Comparison of ENCODE assay signal across 37 mouse cellular contexts in the genomic region with DNA sequence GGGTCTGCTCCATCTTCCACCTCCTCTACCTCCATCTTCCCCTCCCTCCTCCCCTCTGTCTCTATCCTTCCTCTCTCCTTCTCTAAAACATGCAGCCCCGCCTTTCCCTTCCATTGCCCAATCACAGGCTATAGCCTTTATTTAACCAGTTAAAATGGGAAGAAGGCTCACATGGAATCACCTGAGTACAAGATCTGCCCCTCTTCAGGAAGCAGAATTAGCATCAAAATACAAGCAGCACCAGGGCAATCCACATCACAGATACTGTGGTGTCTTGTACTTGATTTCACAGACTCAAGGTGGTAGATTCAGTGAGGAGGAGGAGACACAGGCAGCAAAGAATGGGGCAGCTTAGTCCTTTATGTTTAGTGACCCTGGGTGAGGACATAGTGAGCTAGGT. TPM values are rescaled to one million over a fixed set of nuclear protein-coding genes. Genes with fewer than 3 reads are reported as not detected.
"Had no signal": no experiment of that assay in that cellular context is flagged by ENCODE, and none has a peak within 500 bp of the region (broad histone marks: within the 10 kb centered on the region; RNA-seq: fewer than 3 reads in every experiment).

No protein-coding gene starts in this region.

- DNase-seq: gastrocnemius, postnatal 25 days; heart, adult 18-20 months; heart, postnatal 10 days; heart, postnatal 4 days; kidney, adult 18-20 months; kidney, adult 9 months; kidney, postnatal 14 days; kidney, postnatal 36 days; layer of hippocampus, adult 9-11 months; layer of hippocampus, postnatal 36 days; liver; liver, embryonic 13.5 days had no signal

- H3K9ac ChIP-seq: heart, embryonic 12.5 days; hindbrain, embryonic 12.5 days; hindbrain, embryonic 14.5 days; intestine, embryonic 15.5 days; kidney, embryonic 15.5 days; limb, embryonic 12.5 days; liver, embryonic 13.5 days had no signal

- H3K4me1 ChIP-seq: heart, embryonic 10.5 days; heart, embryonic 12.5 days; hindbrain, embryonic 10.5 days; hindbrain, embryonic 12.5 days; intestine, embryonic 15.5 days; kidney, embryonic 15.5 days; limb, embryonic 10.5 days; limb, embryonic 12.5 days; liver, embryonic 13.5 days had no signal

- H3K36me3 ChIP-seq: heart, embryonic 10.5 days; heart, embryonic 12.5 days; hindbrain, embryonic 10.5 days; hindbrain, embryonic 12.5 days; intestine, embryonic 15.5 days; kidney, embryonic 15.5 days; limb, embryonic 10.5 days; limb, embryonic 12.5 days; liver, embryonic 13.5 days had no signal

- H3K4me3 ChIP-seq: heart, embryonic 10.5 days; heart, embryonic 12.5 days; hindbrain, embryonic 10.5 days; hindbrain, embryonic 12.5 days; intestine, embryonic 15.5 days; kidney, embryonic 15.5 days; limb, embryonic 10.5 days; limb, embryonic 12.5 days; liver, embryonic 13.5 days had no signal

- H3K27me3 ChIP-seq: heart, embryonic 12.5 days; hindbrain, embryonic 12.5 days; intestine, embryonic 15.5 days; kidney, embryonic 15.5 days; limb, embryonic 12.5 days; liver, embryonic 13.5 days had no signal

- H3K9me3 ChIP-seq: heart, embryonic 10.5 days; heart, embryonic 12.5 days; hindbrain, embryonic 10.5 days; hindbrain, embryonic 12.5 days; intestine, embryonic 15.5 days; kidney, embryonic 15.5 days; limb, embryonic 10.5 days; limb, embryonic 12.5 days; liver, embryonic 13.5 days had no signal

- H3K27ac ChIP-seq: heart, embryonic 10.5 days; hindbrain, embryonic 10.5 days; hindbrain, embryonic 12.5 days; hindbrain, embryonic 14.5 days; intestine, embryonic 15.5 days; kidney, embryonic 15.5 days; kidney, postnatal 0 days; limb, embryonic 10.5 days; limb, embryonic 12.5 days; liver, embryonic 13.5 days had no signal

RNA-seq across cellular contexts. Expression of gene Myf6, which starts 34.2 kb away (rescaled TPM):
- total RNA-seq: granulocyte monocyte progenitor cell, adult 5-6 weeks; heart, adult 18-20 months; heart, adult 8-10 months; heart, postnatal 10 days; heart, postnatal 25 days; layer of hippocampus, adult 18-20 months; layer of hippocampus, adult 8-10 months; layer of hippocampus, postnatal 14 days; layer of hippocampus, postnatal 36 days; left cerebral cortex, adult 18-20 months; left cerebral cortex, postnatal 10 days; left cerebral cortex, postnatal 36 days had no signal
- polyA plus RNA-seq: hindbrain, embryonic 12.5 days; hindbrain, embryonic 14.5 days; hindbrain, embryonic 16.5 days; inflammation-experienced regulatory T-cells, adult 6 months; intestine, postnatal 0 days; kidney, postnatal 0 days; large intestine, adult 2 months had no signal

RNA-seq across cellular contexts. Expression of gene Myf5, which starts 42.8 kb away (rescaled TPM):
- total RNA-seq: granulocyte monocyte progenitor cell, adult 5-6 weeks; heart, adult 18-20 months; heart, adult 8-10 months; heart, postnatal 10 days; heart, postnatal 25 days; heart, postnatal 4 days; layer of hippocampus, adult 18-20 months; layer of hippocampus, adult 8-10 months; layer of hippocampus, postnatal 14 days; layer of hippocampus, postnatal 36 days; left cerebral cortex, adult 18-20 months; left cerebral cortex, adult 8-10 months; left cerebral cortex, postnatal 10 days; left cerebral cortex, postnatal 36 days had no signal
- polyA plus RNA-seq: heart, embryonic 12.5 days; heart, embryonic 14.5 days; hindbrain, embryonic 16.5 days; inflammation-experienced regulatory T-cells, adult 6 months; intestine, postnatal 0 days; large intestine, adult 2 months had no signal
